Mouse (Mus musculus) thymus, postnatal 25 days (tissue): Measurements from ENCODE around the gene Creb3.
"Not testable (repeated sequence)": the region's sequence is repeated elsewhere in the genome, so short reads cannot be mapped to it uniquely, and the experiment has no call there.

Experiments
- DNase-seq: peaks from one replicate; pipeline ENCODE4 v3.0.0; 2022

Creb3 gene

GRCm38 (mm10) chr4:43584444-43585416 lies 22.6 kb downstream of the Creb3 start, which contains the start of gene Msmp:
Gene Msmp (minus strand): TSS chr4:43584494.
- no peak for DNase-seq

GRCm38 (mm10) chr4:43585682-43586081 lies 23.6 kb downstream of the Creb3 start:
- DNase-seq = no peak

- no peak for DNase-seq
Measured at GRCm38 (mm10) chr4:43586411-43586810, 24.3 kb downstream of the Creb3 start.

- DNase-seq = no peak
Measured at GRCm38 (mm10) chr4:43587681-43588080, 25.5 kb downstream of the Creb3 start.

GRCm38 (mm10) chr4:43591543-43591942 lies 29.4 kb downstream of the Creb3 start:
- no peak for DNase-seq

GRCm38 (mm10) chr4:43591961-43592360 lies 29.8 kb downstream of the Creb3 start:
- DNase-seq = no peak

- DNase-seq = no peak
Measured at GRCm38 (mm10) chr4:43593453-43593852, 31.3 kb downstream of the Creb3 start.

- DNase-seq = not testable (repeated sequence)
Measured at GRCm38 (mm10) chr4:43596597-43596996, 34.5 kb downstream of the Creb3 start.

GRCm38 (mm10) chr4:43598200-43598599 lies 36.1 kb downstream of the Creb3 start:
- no peak for DNase-seq

- no peak for DNase-seq
Measured at GRCm38 (mm10) chr4:43598650-43599380, 36.7 kb downstream of the Creb3 start.

GRCm38 (mm10) chr4:43600195-43600934 lies 38.2 kb downstream of the Creb3 start:
- DNase-seq = no peak

- no peak for DNase-seq
Measured at GRCm38 (mm10) chr4:43604099-43604498, 42.0 kb downstream of the Creb3 start.

GRCm38 (mm10) chr4:43604751-43605685 lies 42.9 kb downstream of the Creb3 start:
- DNase-seq = no peak

- no peak for DNase-seq
Measured at GRCm38 (mm10) chr4:43612534-43612933, 50.4 kb downstream of the Creb3 start.

- peak; percentile 12 for DNase-seq
Measured at GRCm38 (mm10) chr4:43613060-43613730, 51.1 kb downstream of the Creb3 start.
